Mouse (Mus musculus) C3H10T1/2 (cell line): ENCODE measurements around the gene Slc27a5. TPM values are rescaled to one million over a fixed set of nuclear protein-coding genes. Genes with fewer than 3 reads are reported as not detected.

Source experiments
- polyA plus RNA-seq, 2 experiments: library from polyadenylated mRNA; unstranded; fragments of >200 nt; fragmentation: generic; extraction: Trizol; gene quantifications; one replicate each; pipeline ENCODE4 v1.2.1; 2012; ENCODE audit warnings: missing spikeins in 2 of 2

Gene Slc27a5
- under 1 TPM in 1 of 2 experiments, not detected in 1; 0.04 TPM for polyA plus RNA-seq

GRCm38 (mm10) chr7:12998053-12998452 is at the start of gene Slc27a5:
TSS of gene Slc27a5 (minus strand) at chr7:12998192.

GRCm38 (mm10) chr7:13037901-13038555 is 40.0 kb upstream of the Slc27a5 start, which contains the start of gene Ube2m:
TSS of gene Ube2m (minus strand) at chr7:13038275.

GRCm38 (mm10) chr7:13034148-13034977 is 36.4 kb upstream of the Slc27a5 start, which contains the start of gene Chmp2a:
TSS of gene Chmp2a (minus strand) at chr7:13034807.

GRCm38 (mm10) chr7:13010005-13010908 is 12.3 kb upstream of the Slc27a5 start, which contains the start of gene Zbtb45:
TSS of gene Zbtb45 (minus strand) at chr7:13010034.

GRCm38 (mm10) chr7:12998851-12999250 is 859 bp upstream of the Slc27a5 start, which contains the start of gene Trim28:
TSS of gene Trim28 (plus strand) at chr7:12999114.

GRCm38 (mm10) chr7:12977682-12978389 is 20.2 kb downstream of the Slc27a5 start, which contains the start of gene Zfp446:
TSS of gene Zfp446 (plus strand) at chr7:12977848.

GRCm38 (mm10) chr7:12965678-12966091 is 32.3 kb downstream of the Slc27a5 start, which contains the start of gene Zfp324:
TSS of gene Zfp324 (plus strand) at chr7:12965838.

Other genes with a start within 250 kb of the Slc27a5 start
- under 1 TPM in 1 of 2 experiments, not detected in 1; 0.09 TPM for gene Zscan18, start 194.6 kb downstream of the Slc27a5 start, polyA plus RNA-seq
- 1 to 10 TPM in 1 of 2 experiments, under 1 TPM in 1; 0.09 to 1.7 TPM for gene Zfp329, start 179.3 kb downstream of the Slc27a5 start, polyA plus RNA-seq
- gene Zfp110, start 163.4 kb downstream of the Slc27a5 start, polyA plus RNA-seq, result 1 to 10 TPM in 1 of 2 experiments, under 1 TPM in 1; 0.46 to 6.5 TPM
- gene Zfp128, start 117.0 kb downstream of the Slc27a5 start, polyA plus RNA-seq, result 1 to 10 TPM in 1 of 2 experiments, under 1 TPM in 1; 0.20 to 2.1 TPM
- gene Zscan22, start 100.4 kb downstream of the Slc27a5 start, polyA plus RNA-seq, result 1 to 10 TPM; 1.5 to 5.6 TPM
- gene Rps5, start 75.9 kb downstream of the Slc27a5 start, polyA plus RNA-seq, result 1,000 to 10,000 TPM; 2,873 to 4,278 TPM
- 1 to 10 TPM in 1 of 2 experiments, under 1 TPM in 1; 0.30 to 1.0 TPM for gene Rnf225, start 70.8 kb downstream of the Slc27a5 start, polyA plus RNA-seq
- gene Zfp324, start 32.4 kb downstream of the Slc27a5 start, polyA plus RNA-seq, result 1 to 10 TPM; 3.1 to 9.2 TPM
- 1 to 10 TPM; 1.5 to 3.0 TPM for gene Zfp446, start 20.3 kb downstream of the Slc27a5 start, polyA plus RNA-seq
- 100 to 1,000 TPM; 465 to 613 TPM for gene Trim28, start 922 bp upstream of the Slc27a5 start, polyA plus RNA-seq
- gene Zbtb45, start 11.8 kb upstream of the Slc27a5 start, polyA plus RNA-seq, result 10 to 100 TPM; 16.4 to 22.3 TPM
- gene Chmp2a, start 36.6 kb upstream of the Slc27a5 start, polyA plus RNA-seq, result 100 to 1,000 TPM; 141 to 255 TPM
- 100 to 1,000 TPM; 117 to 284 TPM for gene Ube2m, start 40.1 kb upstream of the Slc27a5 start, polyA plus RNA-seq
- gene Mzf1, start 56.6 kb upstream of the Slc27a5 start, polyA plus RNA-seq, result 1 to 10 TPM in 1 of 2 experiments, under 1 TPM in 1; 0.67 to 4.8 TPM
- gene Vmn1r85, start 97.0 kb upstream of the Slc27a5 start, polyA plus RNA-seq, result not detected
- not detected for gene Vmn1r86, start 121.7 kb upstream of the Slc27a5 start, polyA plus RNA-seq
- not detected for gene Vmn1r87, start 142.0 kb upstream of the Slc27a5 start, polyA plus RNA-seq
- gene Vmn1r88, start 161.4 kb upstream of the Slc27a5 start, polyA plus RNA-seq, result under 1 TPM in 1 of 2 experiments, not detected in 1; 0.02 TPM
- not detected for gene Vmn1r89, start 214.8 kb upstream of the Slc27a5 start, polyA plus RNA-seq